Mouse (Mus musculus) erythroid progenitor cell, adult 5-6 weeks (primary cell): ENCODE data around the gene Rnf213. TPM values are rescaled to one million over a fixed set of nuclear protein-coding genes. Genes with fewer than 3 reads are reported as not detected.

Experiments
- ATAC-seq: replicated peaks from 2 replicates; pipeline ENCODE4 v1.8.0; 2016; ENCODE audit warnings: moderate number of reproducible peaks, mild to moderate bottlenecking, moderate TSS enrichment, inconsistent platforms; ENCODE audit not compliant: poor library complexity, low FRiP score, severe bottlenecking
- total RNA-seq, 2 experiments: library from RNA; stranded (forward) in 1 of 2; stranded (reverse) in 1 of 2; fragments of 150-400 nt in 1 of 2; fragments of 186-747, 209-891 nt in 1 of 2; gene quantifications; 2 replicates each; pipeline versions ENCODE4 v1.2.3 to v1.2.4; 2015 to 2017; ENCODE audit warnings: low replicate concordance in 2 of 2

The Rnf213 gene
- total RNA-seq, 2 experiments from 2014 or later = 83.4 to 88.4 TPM

DNA sequence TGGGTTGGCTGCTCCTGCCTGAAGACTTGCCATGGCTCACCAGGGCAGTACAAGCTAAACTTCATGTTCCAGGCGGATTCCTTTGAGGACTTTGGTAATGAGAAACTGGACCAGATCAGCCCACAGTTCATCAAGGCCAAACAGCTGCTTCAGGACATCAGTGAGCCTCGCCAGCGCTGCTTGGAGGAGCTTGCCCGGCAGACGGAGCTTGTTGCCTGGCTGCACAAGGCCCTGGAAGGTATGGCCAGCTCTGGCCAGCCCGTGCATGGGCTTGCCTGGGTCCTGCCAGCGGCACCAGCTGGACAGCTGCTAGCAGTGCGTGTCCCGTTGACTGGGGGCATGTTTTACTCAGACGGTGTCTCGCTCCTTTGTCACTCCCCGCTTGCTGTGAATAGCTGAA is 38.6 kb downstream of the Rnf213 start:
- ATAC-seq = no peak

DNA sequence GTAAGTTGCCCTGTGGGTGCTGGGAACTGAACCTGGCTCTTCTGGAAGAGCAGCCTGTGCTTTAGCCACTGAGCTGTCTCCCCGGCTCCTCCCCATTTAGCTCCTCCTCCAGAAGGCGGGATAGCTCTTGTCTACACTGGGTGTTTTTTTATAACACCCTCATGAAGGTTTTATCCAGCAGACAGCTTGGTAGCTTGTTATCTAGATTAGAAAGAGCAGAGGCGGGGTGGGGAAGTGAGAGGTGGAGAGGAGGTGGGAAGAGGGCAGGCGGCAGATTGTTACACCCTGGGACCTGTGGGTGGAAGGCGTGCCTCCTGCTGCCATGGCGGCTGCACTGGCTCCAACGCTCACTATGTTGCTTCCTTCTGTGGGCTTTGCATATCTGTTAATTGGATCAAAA is 39.8 kb downstream of the Rnf213 start:
- ATAC-seq = peak; percentile 74

DNA sequence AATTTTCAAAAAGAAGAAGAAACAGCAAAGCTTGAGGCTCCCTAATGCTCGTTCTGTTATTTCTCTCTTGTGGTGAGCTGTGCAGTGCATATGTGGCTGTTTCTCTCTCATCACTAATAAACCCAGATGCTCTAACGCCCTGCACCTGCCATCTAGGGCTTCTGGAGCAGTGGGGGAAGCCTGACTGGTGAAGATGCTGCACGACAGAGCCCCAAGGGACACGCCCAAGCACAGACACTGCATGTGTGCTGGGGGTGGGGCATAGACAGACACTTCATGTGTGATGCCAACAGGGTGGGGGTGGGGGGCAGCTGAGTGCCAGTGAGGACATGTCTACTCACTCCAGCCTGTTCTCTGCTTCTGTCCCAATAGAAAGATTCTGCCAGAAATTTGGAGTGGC is 41.4 kb downstream of the Rnf213 start:
- ATAC-seq = no peak

DNA sequence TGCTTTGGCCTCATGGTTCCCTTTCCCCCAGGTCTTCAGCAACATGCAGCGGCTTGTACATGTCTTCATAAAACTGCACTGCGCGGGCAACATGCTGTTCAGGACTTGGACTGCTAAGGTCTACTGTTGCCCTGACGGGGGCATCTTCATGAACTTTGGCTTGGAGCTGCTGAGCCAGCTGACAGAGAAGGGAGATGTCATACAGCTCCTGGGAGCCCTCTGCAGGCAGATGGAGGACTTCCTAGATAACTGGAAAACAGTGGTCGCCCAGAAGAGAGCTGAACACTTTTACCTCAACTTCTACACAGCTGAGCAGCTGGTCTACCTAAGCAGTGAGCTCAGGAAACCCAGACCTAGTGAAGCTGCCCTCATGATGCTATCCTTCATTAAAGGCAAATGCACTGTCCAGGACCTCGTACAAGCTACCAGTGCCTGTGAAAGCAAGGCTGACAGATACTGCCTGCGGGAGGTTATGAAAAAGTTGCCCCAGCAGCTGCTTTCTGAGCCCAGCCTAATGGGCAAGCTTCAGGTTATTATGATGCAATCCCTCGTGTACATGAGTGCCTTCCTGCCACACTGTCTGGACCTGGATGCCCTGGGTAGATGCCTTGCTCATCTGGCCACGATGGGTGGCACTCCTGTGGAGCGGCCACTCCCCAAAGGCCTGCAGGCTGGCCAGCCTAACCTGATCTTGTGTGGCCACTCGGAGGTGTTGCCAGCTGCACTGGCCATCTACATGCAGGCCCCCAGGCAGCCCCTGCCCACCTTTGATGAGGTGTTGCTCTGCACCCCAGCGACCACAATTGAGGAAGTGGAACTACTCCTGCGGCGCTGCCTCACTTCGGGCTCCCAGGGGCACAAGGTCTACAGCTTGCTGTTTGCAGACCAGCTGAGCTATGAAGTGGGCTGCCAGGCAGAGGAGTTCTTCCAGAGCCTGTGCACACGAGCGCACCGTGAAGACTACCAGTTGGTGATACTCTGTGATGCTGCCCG is 43.3 kb downstream of the Rnf213 start:
- no peak for ATAC-seq

DNA sequence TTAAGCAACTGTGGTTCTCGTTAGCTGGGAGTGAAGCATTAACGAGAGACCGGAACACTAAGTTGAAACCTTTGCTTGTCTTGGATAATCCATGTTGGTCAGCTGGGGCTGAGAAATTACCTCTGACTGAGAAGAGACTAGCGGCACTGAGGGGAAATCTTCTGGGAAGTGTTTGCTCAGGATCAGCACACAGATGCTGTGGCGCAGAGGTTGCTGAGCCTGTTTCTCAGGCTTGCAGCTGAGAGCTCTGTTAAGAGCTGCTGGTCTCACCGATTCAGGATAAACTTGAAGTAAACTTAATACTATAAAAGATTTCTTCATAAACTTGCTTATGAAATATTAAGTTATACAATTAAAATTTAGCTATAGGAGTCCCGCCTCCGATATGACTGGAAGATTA is 45.9 kb downstream of the Rnf213 start:
- no peak for ATAC-seq

DNA sequence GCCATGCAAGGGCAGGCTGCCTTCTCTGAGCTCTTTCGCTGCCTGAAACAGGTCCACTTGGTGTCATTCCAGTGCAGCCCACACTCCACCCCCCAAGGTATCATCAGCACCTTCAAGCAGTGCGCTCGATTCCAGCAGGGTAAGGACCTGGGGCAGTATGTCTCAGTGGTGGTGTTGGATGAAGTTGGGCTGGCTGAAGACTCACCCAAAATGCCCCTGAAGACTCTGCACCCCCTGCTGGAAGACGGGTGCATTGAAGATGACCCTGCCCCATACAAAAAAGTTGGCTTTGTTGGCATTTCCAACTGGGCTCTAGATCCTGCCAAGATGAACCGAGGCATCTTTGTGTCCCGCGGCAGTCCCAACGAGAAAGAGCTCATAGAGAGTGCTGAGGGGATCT is 49.3 kb downstream of the Rnf213 start:
- ATAC-seq = no peak

DNA sequence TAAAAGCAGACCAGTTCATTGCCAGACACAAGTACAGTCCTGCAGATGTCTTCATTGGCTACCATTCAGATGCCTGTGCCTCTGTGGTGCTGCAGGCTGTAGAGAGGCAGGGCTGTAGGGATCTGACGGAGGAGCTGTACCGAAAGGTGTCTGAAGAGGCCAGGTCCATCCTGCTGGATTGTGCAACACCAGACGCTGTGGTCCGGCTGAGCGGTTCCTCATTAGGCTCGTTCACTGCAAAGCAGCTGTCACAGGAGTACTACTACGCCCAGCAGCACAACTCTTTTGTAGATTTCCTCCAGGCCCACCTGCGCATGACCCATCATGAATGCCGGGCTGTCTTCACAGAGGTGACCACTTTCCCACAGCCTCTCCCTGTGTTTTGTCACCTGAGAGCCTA is 50.5 kb downstream of the Rnf213 start:
- ATAC-seq = no peak

DNA sequence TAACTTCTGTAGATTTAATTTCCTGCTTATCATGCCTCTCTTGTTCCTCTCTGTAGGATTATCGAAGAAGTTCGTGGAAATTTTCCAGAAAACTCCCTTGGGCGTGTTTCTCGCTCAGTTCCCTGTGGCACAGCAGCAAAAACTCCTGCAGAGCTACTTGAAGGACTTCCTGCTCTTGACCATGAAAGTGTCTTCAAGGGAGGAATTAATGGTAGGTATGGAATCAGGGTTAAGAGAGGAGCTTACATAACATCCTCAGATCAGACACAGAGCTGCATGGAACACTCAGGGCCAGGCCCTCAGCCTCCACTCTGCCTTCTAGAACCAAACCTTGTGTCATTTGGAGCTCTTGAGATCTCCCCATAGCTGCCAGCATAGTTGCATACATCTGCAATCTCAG is 63.2 kb downstream of the Rnf213 start:
- no peak for ATAC-seq

DNA sequence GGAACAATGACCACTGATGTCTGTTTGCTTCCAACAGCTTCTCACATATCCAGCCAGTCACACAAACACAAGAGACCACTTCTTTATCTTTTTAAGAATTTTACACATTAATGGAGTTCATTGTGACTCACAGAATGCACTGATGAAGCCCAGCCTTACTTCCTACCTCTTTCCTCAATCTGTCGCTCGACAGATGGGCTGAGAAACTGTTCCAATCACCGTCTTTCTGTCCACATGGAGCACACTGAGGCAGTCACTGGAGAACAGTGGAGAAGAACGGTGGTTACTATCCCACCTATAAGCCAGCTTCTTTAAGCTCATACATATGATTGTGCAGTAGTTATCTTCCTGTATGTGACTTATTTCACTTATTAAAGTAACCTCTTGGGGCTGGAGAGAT is 85.0 kb downstream of the Rnf213 start:
- no peak for ATAC-seq

DNA sequence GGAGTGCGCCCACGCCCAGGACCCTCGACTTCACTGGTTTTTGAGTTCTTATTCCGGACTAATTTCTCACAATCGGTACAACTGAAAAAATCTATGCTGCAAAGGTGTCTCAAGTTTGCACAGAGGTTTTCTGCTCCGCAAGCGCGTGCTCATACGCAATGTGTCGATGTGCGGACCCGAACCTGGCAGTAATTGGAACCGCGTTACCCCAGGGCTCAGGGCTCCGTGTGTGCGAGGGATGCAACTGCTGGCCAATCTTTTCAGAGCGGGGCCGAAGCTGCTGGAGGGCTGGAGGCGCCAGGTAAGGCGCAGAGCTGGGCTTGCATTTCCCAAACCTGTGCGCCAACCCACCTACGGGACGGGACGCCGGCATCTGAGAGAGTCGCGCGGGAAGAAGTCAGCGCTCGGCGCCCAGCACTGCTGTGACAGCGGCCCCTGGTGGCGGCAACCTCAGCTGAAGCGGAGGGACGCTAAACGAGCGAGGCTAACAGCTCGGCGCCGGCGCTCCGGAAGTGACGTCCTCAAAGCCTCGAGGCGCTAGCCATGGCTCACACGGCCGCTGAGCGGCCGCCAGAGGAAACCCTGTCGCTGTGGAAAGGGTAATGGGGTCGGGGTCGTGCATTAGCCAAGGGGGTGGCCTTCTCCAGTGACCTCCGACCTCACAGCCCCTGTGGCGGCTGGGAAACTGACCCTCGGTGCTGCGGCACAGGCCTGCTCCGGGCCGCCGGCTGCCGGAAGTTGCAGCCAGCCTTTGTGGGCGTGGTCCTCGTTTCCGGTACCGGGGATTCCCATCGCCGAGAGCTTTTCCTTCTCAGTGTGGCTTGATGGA is 98.2 kb downstream of the Rnf213 start, which contains the start of gene Endov:
Gene Endov, plus strand, starts transcription at position 487 of the 829 bp plus-strand sequence.
- peak; percentile 95 for ATAC-seq

DNA sequence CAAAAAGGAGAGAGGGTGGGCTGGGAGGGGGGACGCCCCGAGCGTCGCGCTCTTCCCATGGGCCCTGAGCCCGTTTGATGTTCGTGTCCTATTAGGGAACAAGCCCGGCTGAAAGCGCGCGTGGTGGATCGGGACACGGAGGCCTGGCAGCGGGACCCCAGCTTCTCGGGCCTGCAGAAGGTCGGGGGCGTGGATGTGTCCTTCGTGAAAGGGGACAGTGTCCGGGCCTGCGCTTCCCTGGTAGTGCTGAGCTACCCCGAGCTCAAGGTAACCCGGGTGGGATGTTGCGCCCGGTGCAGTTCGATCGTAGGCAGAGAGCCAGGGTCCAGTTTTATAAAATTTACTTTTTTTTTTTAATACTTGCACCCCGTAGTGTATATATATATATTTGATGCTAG is 98.8 kb downstream of the Rnf213 start:
- no peak for ATAC-seq

DNA sequence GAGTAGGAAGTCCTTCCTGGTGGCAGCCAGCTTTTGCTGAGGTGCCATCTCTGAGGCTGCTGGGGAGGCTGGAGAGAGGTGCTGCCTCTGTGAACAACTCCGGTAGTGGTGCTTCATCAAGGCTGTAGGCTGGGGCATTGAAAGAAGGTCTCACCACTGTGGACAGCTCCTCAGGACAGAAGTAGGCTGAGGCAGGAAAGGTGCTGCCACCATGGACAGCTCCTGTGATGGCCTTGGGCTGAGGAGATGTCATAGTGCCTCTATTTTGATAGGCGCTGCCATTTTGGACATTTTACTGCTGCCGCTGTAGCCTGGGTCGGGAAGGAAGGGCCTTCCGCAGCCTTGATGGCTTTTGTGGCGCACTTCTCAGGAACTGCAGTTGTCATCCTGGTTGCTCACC is 99.9 kb downstream of the Rnf213 start:
- ATAC-seq = no peak

DNA sequence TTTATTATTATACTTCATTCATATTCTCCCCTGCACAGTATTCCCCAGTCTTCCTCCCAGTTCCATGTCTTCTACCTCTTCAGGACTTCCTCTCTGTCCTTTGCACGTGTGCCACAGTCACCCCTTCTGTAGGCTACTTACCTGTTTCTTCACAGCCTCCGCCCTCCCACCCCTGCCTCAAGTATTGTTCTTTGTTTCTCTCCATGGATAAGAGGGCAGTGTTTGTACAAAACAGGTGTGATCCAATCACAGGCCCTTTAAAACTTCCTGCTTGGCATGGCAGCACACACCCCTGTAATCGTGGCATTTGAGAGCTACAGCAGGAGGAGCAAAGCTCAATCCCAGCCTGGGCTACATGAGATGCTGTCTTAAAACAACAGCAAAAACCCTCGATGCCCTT is 100.6 kb downstream of the Rnf213 start:
- no peak for ATAC-seq

DNA sequence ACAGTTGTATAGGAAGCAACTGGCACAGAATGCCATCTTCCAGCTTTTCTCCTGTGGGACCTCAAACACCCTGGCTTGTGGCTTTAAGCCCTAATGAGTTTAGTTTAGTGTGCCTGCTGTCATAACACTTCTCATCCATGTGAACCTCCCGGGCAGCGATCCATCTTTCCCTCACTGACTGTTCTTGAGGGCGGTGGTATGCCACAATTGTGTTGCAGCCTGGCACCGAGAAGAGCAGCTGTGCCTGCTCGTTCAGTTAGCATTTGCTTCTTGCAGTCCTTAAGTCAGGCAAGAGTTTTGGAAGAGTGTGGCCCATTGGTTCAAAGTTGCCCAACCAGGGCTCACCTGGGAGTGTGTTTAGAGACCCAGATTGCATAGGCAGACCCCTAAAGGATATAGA is 103.2 kb downstream of the Rnf213 start:
- no peak for ATAC-seq

DNA sequence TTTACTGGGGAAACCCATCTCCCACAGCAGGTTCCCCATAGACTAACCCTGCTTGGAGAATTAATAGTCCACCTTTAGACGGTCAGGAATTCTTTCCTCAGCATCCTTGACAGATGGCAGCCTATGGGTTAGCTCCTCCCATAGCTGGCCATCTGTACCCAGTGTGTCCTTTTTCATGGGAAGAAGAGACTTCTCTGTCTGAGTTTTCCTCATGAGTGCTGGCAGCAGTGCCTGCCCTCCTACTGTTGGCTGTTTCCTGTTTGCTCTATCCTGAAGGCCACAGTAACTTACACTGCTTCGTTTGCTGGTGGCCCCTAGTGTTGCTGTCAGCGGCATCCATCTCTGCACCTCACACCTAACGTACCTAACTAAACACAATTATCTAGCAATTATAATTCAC is 104.6 kb downstream of the Rnf213 start:
- ATAC-seq = no peak

DNA sequence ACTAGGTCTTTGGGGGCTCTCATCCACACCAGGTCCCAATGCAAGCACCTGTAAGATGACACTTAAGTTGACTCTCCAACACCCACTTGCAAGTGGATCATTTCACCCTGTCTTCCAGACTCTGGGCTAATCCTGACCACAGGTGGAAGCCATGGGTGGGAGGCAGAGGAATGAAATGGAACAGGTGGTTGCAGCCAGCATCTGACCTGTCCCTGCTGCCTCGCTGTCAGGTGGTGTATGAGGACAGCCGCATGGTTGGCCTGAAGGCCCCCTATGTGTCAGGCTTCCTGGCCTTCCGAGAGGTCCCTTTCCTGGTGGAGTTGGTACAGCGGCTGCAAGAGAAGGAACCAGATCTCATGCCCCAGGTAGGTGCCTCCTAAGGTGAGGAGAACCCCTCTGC is 106.4 kb downstream of the Rnf213 start:
- ATAC-seq = no peak

DNA sequence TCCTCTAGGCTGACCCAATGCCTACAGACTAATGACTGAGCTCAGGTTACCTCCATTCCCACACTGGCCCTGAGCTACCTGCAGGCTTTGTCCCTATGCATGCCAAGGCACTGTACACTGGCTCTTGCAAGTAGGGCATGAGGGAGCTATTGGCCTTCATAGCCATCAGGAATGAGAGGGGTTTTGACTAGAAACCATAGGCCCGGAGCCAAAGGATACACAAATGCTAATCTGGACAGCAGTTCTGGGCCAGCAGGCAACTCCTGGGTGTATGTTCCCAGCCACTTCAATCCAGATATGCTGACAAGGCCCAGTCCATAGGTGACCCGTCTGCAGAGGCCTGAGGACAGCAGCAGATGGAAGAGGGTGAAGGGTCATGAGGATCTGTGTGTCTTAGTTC is 107.1 kb downstream of the Rnf213 start:
- no peak for ATAC-seq

DNA sequence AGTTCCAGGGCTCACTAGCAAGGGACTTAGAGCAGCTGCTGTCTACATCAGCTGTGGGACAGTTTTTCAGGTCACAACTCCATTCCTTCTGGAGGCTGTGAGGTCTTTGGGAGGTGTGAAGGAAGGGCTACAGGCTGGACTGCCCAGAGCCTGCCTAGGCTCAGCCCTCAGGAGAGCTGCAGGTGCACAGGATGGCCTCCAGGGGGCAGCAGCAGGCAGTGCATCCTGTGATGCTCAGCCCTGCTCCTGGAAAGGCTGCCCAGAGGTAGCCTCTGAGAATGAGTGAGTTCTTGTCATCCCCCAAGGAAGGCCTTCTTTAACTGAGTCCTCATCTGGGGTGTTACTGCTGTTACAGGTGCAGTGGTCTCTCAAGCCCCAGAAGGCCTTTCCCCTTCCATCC is 110.8 kb downstream of the Rnf213 start:
- peak; percentile 72 for ATAC-seq

DNA sequence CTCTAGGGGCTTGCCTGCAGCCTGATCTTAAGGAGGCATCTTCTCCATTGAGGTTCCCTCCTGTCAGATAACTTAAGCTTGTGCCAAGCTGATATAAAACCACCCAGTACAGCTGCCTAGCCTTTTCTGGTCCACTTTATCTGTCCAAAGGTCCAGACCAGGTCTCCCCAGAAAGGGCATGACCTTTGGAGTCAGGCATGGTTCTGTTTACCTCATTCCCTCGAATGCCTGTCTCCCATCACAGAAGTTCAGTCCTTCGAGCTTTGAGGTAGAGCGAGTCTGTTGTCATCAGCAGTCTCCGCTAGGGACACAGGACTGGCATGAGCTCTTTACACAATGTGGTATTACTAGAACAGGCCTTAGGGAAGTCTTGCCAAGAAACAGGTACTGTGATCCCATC is 113.5 kb downstream of the Rnf213 start:
- ATAC-seq = no peak

DNA sequence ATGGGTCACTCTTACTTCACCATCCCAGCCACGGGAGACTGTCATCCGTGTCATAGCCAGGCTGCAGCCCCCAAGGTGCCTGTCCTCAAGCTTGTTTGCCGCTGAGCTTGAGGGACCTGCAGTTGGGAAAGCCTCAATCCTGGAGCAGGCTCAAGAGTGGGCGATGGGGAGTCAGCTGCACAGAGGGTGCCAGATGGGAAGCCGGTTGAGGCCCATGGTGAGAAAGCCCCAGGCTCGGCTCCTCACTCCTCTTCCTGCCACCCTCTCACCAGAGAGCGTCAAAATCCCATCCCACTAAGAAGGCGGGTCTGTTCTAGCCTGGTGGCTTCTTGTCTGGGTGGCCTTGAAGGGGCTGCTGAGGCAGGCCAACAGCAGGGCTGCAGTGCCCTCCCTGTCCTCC is 114.9 kb downstream of the Rnf213 start:
- ATAC-seq = no peak
